Mouse (Mus musculus) common myeloid progenitor, adult 5-6 weeks (primary cell): ENCODE measurements at regions not wholly inside any gene's neighbourhood (a gene's known extent, or its start where the extent isn't known, plus 50 kb on each side); places are given as distances from the start of the nearest gene placed in this dataset.
A peak's percentile ranks its signal among the peaks of the same experiment; 100 is the strongest.
"Not testable (repeated sequence)": the region's sequence is repeated elsewhere in the genome, so short reads cannot be mapped to it uniquely, and the experiment has no call there.

Experiments
- ATAC-seq: replicated peaks from 2 replicates; pipeline ENCODE4 v1.8.0; 2016; ENCODE audit warnings: low read depth, mild to moderate bottlenecking, moderate TSS enrichment, inconsistent platforms; ENCODE audit not compliant: poor library complexity, severe bottlenecking

DNA sequence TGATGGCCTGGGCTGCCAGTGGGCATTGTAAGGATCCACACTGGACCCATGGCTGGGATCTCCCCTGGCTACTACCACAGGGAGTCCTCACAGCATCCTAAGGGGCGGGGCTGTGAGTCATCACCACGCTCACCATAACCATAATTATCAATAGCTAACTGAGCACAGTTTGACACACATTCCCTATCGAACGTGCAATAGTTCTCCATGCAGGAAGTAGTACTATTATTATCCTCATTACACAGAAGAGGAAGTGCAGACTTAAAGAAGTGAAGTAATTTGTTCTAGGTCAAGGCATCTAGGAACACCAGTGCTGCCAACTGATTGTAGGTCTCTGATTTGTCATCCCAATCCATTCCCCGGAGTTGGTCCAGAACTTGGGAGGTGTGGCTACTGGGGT is 84.1 kb upstream of the Trim2 start:
- ATAC-seq = peak; percentile 34; the same call in 1 of the 2 replicates

- peak; percentile 55 for ATAC-seq
Observed at GRCm38 (mm10) chr3:84388486-84388885, 81.8 kb upstream of the Trim2 start.

GRCm38 (mm10) chr3:84385656-84386055 is 79.0 kb upstream of the Trim2 start:
- no peak for ATAC-seq

- peak; percentile 86 for ATAC-seq
Observed at GRCm38 (mm10) chr3:84383559-84383958, 76.9 kb upstream of the Trim2 start.

DNA sequence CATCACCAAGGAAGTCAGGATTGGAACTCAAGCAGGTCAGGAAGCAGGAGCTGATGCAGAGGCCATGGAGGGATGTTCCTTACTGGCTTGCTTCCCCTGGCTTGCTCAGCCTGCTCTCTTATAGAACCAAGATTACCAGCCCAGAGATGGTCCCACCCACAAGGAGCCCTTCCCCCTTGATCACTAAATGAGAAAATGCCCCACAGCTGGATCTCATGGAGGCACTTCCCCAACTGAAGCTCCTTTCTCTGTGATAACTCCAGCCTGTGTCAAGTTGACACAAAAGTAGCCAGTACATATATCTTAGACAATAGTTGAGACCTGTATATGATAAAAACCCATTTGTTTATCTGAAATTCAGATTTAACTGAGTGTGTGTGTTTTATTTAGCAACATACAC is 76.4 kb upstream of the Trim2 start:
- ATAC-seq = not testable (repeated sequence)

GRCm38 (mm10) chr3:84382006-84382405 is 75.3 kb upstream of the Trim2 start:
- no peak for ATAC-seq

- ATAC-seq = no peak
Observed at GRCm38 (mm10) chr3:84378987-84379556, 72.4 kb upstream of the Trim2 start.

DNA sequence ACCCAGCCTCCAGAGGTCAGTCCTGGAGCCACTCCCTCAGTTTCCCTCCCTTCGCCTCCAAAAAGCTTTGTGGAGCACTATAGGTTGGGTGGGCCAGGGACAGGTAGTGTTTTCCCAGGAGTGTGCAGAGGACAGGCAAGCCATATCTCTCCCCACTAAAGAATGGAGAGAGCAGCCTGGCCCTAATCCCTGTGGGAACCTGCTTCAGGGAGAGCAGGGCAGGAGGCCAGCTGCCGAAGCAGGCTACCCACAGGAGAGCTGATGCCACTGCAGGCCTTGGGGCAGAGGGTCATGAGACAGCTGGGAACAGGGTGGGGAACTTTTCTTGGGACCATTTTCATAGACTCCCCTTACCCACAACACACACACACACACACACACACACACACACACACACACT is 69.8 kb upstream of the Trim2 start:
- no peak for ATAC-seq

- ATAC-seq = no peak
Observed at GRCm38 (mm10) chr3:84375832-84376231, 69.2 kb upstream of the Trim2 start.

- peak; percentile 66; the same call in 1 of the 2 replicates for ATAC-seq
Observed at GRCm38 (mm10) chr3:84371842-84372241, 65.2 kb upstream of the Trim2 start.

DNA sequence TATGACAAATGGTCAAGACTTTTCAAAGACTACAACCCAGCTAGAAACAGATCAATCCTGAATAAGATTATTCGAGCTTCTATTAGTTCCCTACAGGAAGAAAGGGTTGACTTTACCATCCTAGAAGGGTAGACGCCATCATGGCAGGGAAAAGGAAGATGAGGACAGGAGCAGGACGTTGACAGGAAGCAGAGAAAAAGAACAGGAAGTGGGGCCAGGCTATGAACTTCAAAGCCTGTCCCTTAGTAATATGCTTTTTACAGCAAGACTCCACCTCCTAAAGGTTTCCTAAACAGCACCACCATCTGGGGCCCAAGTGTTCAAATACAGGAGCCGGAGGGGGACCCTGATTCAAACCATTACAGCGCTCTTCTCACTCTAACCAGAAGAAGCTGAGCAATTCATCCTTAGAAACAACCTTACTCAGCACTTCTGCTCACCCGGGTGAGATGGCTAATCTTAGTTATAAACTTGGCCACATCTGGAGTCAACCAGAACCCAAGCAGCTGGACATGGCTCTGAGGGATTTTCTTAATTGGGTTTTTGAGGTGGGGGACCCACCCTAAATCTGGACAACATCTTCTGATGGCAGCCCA is 60.6 kb upstream of the Trim2 start:
- no peak for ATAC-seq

GRCm38 (mm10) chr3:84358672-84359071 is 52.0 kb upstream of the Trim2 start:
- ATAC-seq = no peak

DNA sequence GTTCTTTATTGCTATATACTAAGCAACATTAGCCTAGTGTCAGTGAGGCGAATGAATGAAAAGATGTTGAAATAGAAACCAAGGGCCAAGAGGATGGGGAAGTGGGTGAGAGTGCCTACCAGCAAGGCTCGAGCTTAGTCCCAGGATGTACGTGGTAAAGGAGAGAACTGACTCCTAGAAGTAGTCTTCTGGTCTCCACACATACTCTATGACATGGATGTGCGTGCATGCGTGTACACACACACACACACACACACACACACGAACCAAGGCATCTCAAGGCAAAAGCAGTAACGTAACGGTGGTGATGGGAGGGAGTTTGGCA is 50.0 kb upstream of the Trim2 start:
- peak; percentile 57 for ATAC-seq
